Mouse (Mus musculus) thymus, adult 2 months (tissue): ENCODE data around the gene Zdbf2. TPM values are rescaled to one million over a fixed set of nuclear protein-coding genes. Genes with fewer than 3 reads are reported as not detected.
"Not testable (repeated sequence)": the region's sequence is repeated elsewhere in the genome, so short reads cannot be mapped to it uniquely, and the experiment has no call there.

Experiments
- DNase-seq: peaks from one replicate; pipeline ENCODE4 v3.0.0; 2021
- H3K27ac ChIP-seq: fragments of 200-500 bp; 2 replicates; pipeline ENCODE4 v1.5.1; 2012; ENCODE audit warnings: low read length, control low read depth; ENCODE audit not compliant: control insufficient read depth, insufficient read depth
- H3K27me3 ChIP-seq: fragments of 200-500 bp; 2 replicates; pipeline ENCODE4 v1.6.1; 2012; ENCODE audit warnings: mild to moderate bottlenecking, low read length, moderate library complexity, mixed read lengths; ENCODE audit not compliant: control insufficient read depth, insufficient read depth
- H3K36me3 ChIP-seq: fragments of 200-500 bp; 2 replicates; pipeline ENCODE4 v1.6.1; 2012; ENCODE audit warnings: mild to moderate bottlenecking, low read length, moderate library complexity; ENCODE audit not compliant: control insufficient read depth, insufficient read depth
- H3K4me1 ChIP-seq: fragments of 200-500 bp; replicated peaks from 2 replicates; pipeline ENCODE4 v1.6.1; 2012; ENCODE audit warnings: low read length; ENCODE audit not compliant: control insufficient read depth, insufficient read depth
- H3K4me3 ChIP-seq: fragments of 200-500 bp; 2 replicates; pipeline ENCODE4 v1.5.1; 2012; ENCODE audit warnings: mild to moderate bottlenecking, low read length, control low read depth, moderate library complexity; ENCODE audit not compliant: control insufficient read depth, insufficient read depth
- CTCF ChIP-seq: fragments of 200-500 bp; IDR thresholded peaks from 2 replicates; pipeline ENCODE4 v1.5.1; 2012; ENCODE audit warnings: mild to moderate bottlenecking, control low read depth, low read length, moderate library complexity, borderline replicate concordance; ENCODE audit not compliant: control insufficient read depth, poor library complexity, insufficient read depth; ENCODE audit errors: extremely low read depth
- POLR2A ChIP-seq: fragments of 200-500 bp; IDR thresholded peaks from 2 replicates; pipeline ENCODE4 v1.6.1; 2012; ENCODE audit warnings: mild to moderate bottlenecking, low read length, control low read depth, moderate library complexity; ENCODE audit not compliant: control insufficient read depth, poor library complexity, insufficient read depth; ENCODE audit errors: extremely low read depth
- WGBS: fragments of 180-500 bp; shearing (Covaris S2); methylation state at CpG from one replicate; pipeline ENCODE4 v1.1.7; 2018; 5-methylcytosine and 5-hydroxymethylcytosine counted together
- polyA plus RNA-seq: library from polyadenylated mRNA; depleted of rRNA; stranded (reverse); fragments of >200 nt; gene quantifications from 2 replicates; pipeline ENCODE4 v1.2.3, GENCODE M21; 2012; rRNA removed

The Zdbf2 gene
- polyA plus RNA-seq, 1 experiment = 0.04 TPM

- peaks cover 4% of the 10 kb centered on the region; the same call in 1 of the 2 replicates for H3K27me3 ChIP-seq
- TF ChIP-seq POLR2A (no peak), CTCF (no peak)
- WGBS = 26% methylated on average over 19 of the region's 19 CpGs
- DNase-seq = no peak
- no peak overlapping the region for H3K27ac ChIP-seq
- H3K36me3 ChIP-seq = no peaks in the 10 kb centered on the region
- no peak overlapping the region for H3K4me3 ChIP-seq
- H3K4me1 ChIP-seq = peaks cover 3% of the 10 kb centered on the region
These were observed 1.1 kb downstream of the Zdbf2 start for GRCm38 (mm10) chr1:63274046-63274730.

- Histone ChIP-seq H3K27me3 (peaks cover 4% of the 10 kb centered on the region; the same call in 1 of the 2 replicates), H3K27ac (no peak overlapping the region), H3K4me3 (no peak overlapping the region), H3K4me1 (peaks cover 3% of the 10 kb centered on the region), H3K36me3 (no peaks in the 10 kb centered on the region)
- DNase-seq = no peak
- 48% methylated on average over 5 of the region's 5 CpGs for WGBS
- TF ChIP-seq POLR2A (no peak), CTCF (no peak)
These were observed 5.0 kb downstream of the Zdbf2 start for GRCm38 (mm10) chr1:63278106-63278505.

GRCm38 (mm10) chr1:63293965-63294364 lies 20.9 kb downstream of the Zdbf2 start:
- Histone ChIP-seq H3K27ac (no peak overlapping the region), H3K4me3 (no peak overlapping the region), H3K27me3 (no peaks in the 10 kb centered on the region), H3K36me3 (no peaks in the 10 kb centered on the region), H3K4me1 (no peaks in the 10 kb centered on the region)
- 77% methylated on average over 7 of the region's 7 CpGs for WGBS
- no peak for TF ChIP-seq POLR2A
- no peak for TF ChIP-seq CTCF
- DNase-seq = no peak

- H3K36me3 ChIP-seq = no peaks in the 10 kb centered on the region
- no peak overlapping the region for H3K4me3 ChIP-seq
- no peaks in the 10 kb centered on the region for H3K4me1 ChIP-seq
- DNase-seq = no peak
- H3K27me3 ChIP-seq = no peaks in the 10 kb centered on the region
- TF ChIP-seq POLR2A = no peak
- TF ChIP-seq CTCF = no peak
- 47% methylated on average over 18 of the region's 18 CpGs for WGBS
- no peak overlapping the region for H3K27ac ChIP-seq
These were observed 36.6 kb downstream of the Zdbf2 start for GRCm38 (mm10) chr1:63309661-63310060.

GRCm38 (mm10) chr1:63323565-63324132 lies 50.6 kb downstream of the Zdbf2 start:
- H3K36me3 ChIP-seq, DNase-seq, H3K27me3 ChIP-seq, H3K27ac ChIP-seq, H3K4me3 ChIP-seq, H3K4me1 ChIP-seq: not testable (repeated sequence)
- WGBS = 69% methylated on average over 12 of the region's 12 CpGs

Other genes starting within 250 kb of the Zdbf2 start
- gene Ino80d, start 158.6 kb upstream of the Zdbf2 start, polyA plus RNA-seq = 40.4 and 48.5 TPM in 2 replicates
- 602 and 607 TPM in 2 replicates for gene Eef1b2, start 96.4 kb upstream of the Zdbf2 start, polyA plus RNA-seq
- gene Ndufs1, start 96.4 kb upstream of the Zdbf2 start, polyA plus RNA-seq = 36.2 and 51.5 TPM in 2 replicates
- gene Gpr1, start 58.7 kb upstream of the Zdbf2 start, polyA plus RNA-seq = 0.57 and 1.0 TPM in 2 replicates
- gene Adam23, start 172.6 kb downstream of the Zdbf2 start, polyA plus RNA-seq = 6.1 and 7.1 TPM in 2 replicates